Mouse (Mus musculus): ENCODE data around the gene Dhcr7.

DNA sequence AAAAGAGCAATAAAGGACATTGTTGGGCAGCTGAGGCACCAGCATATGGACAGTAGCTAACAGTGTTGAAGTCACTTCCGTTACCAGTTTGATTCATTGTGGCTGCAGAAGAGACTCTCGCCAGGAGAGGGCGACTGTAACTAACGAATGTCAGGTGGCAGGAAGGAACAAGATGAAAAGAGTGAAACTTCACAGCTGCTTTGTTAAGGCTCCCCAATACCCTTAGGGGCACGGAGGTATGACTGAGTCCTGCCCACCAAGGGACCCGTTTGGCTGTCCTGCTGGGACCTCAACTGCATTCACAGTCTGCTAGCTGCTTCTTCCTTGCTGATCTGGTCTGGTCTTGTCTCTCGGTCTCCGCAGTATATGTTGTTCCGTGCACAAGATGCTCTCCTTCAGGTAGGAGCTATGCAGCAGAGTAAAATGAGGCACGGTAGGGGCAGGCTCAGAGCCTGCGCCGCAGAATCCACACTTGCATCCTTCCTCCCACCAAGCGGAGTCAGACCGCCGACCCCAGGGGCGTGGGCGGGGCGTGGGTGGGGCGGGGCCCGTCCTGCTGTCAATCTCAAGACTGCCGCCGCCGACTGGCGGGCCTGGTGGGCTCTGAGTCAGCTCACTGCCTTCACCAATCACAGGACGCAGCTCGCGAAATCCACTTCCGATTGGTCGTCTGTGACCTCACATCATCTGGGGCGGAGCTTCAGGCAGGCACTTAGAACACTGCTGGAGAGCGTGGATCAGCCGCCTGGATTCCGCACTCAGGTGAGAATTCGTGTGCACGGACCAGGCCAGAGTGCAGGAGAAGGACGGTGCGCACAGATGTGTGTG is 6.8 kb downstream of the Dhcr7 start:
- TF ChIP-seq CTCF (IDR thresholded peaks at IDR 0.05; ENCODE audit: low read depth) (peak; percentile 88), EP300 (IDR thresholded peaks at IDR 0.05; ENCODE audit: low read depth) (0 out of 2 replicates have a peak, but pooled peaks have one; percentile 46)
